Mouse (Mus musculus) embryonic facial prominence, embryonic 14.5 days (tissue): ENCODE data around the gene Sema5a. TPM values are rescaled to one million over a fixed set of nuclear protein-coding genes. Genes with fewer than 3 reads are reported as not detected.

Experiments used
- ATAC-seq: fragments of 200-750 bp; cut with Nextera tagmentation; 2 replicates; pipeline ENCODE4 v1.8.0; 2017; ENCODE audit warnings: low read depth, moderate number of reproducible peaks, moderate TSS enrichment
- DNase-seq: peaks from one replicate; pipeline ENCODE4 v3.0.0-alpha.2; 2015; ENCODE audit warnings: low spot score
- H3K27ac ChIP-seq: fragments of 300-500 bp; sonication (generic); replicated peaks from 2 replicates; pipeline ENCODE4 v1.5.1; 2014; ENCODE audit warnings: low read depth, mild to moderate bottlenecking, low read length, moderate library complexity
- H3K27me3 ChIP-seq: fragments of 300-500 bp; sonication (generic); replicated peaks from 2 replicates; pipeline ENCODE4 v1.6.1; 2014; ENCODE audit warnings: low read length; ENCODE audit not compliant: control insufficient read depth, insufficient read depth
- H3K36me3 ChIP-seq: fragments of 300-500 bp; sonication (generic); 2 replicates; pipeline ENCODE4 v1.6.1; 2014; ENCODE audit warnings: low read length, mixed read lengths; ENCODE audit not compliant: control insufficient read depth, insufficient read depth
- H3K4me1 ChIP-seq: fragments of 300-500 bp; sonication (generic); 2 replicates; pipeline ENCODE4 v1.6.1; 2014; ENCODE audit warnings: antibody characterized with exemption, low read length; ENCODE audit not compliant: control insufficient read depth, insufficient read depth
- H3K4me2 ChIP-seq: fragments of 300-500 bp; sonication (generic); 2 replicates; pipeline ENCODE4 v1.6.1; 2014; ENCODE audit warnings: low read depth, mild to moderate bottlenecking, low read length, moderate library complexity, mixed read lengths
- H3K4me3 ChIP-seq: fragments of 300-500 bp; sonication (generic); 2 replicates; pipeline ENCODE4 v1.5.1; 2014; ENCODE audit warnings: low read depth, mild to moderate bottlenecking, low read length
- H3K9ac ChIP-seq: fragments of 300-500 bp; sonication (generic); 2 replicates; pipeline ENCODE4 v1.6.1; 2014; ENCODE audit warnings: low read depth, mild to moderate bottlenecking, low read length, moderate library complexity, mixed read lengths
- H3K9me3 ChIP-seq: fragments of 300-500 bp; sonication (generic); 2 replicates; pipeline ENCODE4 v1.6.1; 2016; ENCODE audit warnings: low read length; ENCODE audit not compliant: control insufficient read depth
- WGBS: fragments of 180-500 bp; shearing (Covaris S2); extraction: QIAGEN DNeasy Blood & Tissue Kit; methylation state at CpG from one replicate; pipeline ENCODE4 v1.1.7; 2014; 5-methylcytosine and 5-hydroxymethylcytosine counted together
- polyA plus RNA-seq: library from polyadenylated mRNA; unstranded; fragments of >200 nt; fragmentation: Nextera tagmentation; extraction: Ambion mirVana; gene quantifications from 2 replicates; pipeline ENCODE4 v1.2.1, GENCODE M21; 2014

The Sema5a gene
- polyA plus RNA-seq, 1 experiment from 2014 or later, result 26.7 TPM

GRCm38 (mm10) chr15:32367841-32368240 lies 123.2 kb downstream of the Sema5a start:
- H3K27ac ChIP-seq, result no peak overlapping the region
- H3K36me3 ChIP-seq, result no peaks in the 10 kb centered on the region
- ATAC-seq, result 0 out of 2 replicates have a peak, but pooled peaks have one; percentile 37
- peaks cover 9% of the 10 kb centered on the region for H3K4me1 ChIP-seq
- no peak overlapping the region for H3K4me3 ChIP-seq
- H3K4me2 ChIP-seq, result no peak overlapping the region
- no peaks in the 10 kb centered on the region for H3K27me3 ChIP-seq
- 43% methylated on average over 4 of the region's 4 CpGs for WGBS
- no peaks in the 10 kb centered on the region for H3K9me3 ChIP-seq
- DNase-seq, result peak; percentile 77
- no peak overlapping the region for H3K9ac ChIP-seq

GRCm38 (mm10) chr15:32370914-32371313 lies 126.3 kb downstream of the Sema5a start:
- H3K27me3 ChIP-seq, result no peaks in the 10 kb centered on the region
- no peak overlapping the region for H3K27ac ChIP-seq
- no peaks in the 10 kb centered on the region for H3K36me3 ChIP-seq
- H3K9me3 ChIP-seq, result no peaks in the 10 kb centered on the region
- WGBS, result 46% methylated on average over 6 of the region's 6 CpGs
- H3K9ac ChIP-seq, result no peak overlapping the region
- peaks cover 9% of the 10 kb centered on the region for H3K4me1 ChIP-seq
- ATAC-seq (no peak), DNase-seq (no peak)
- no peak overlapping the region for H3K4me2 ChIP-seq
- H3K4me3 ChIP-seq, result no peak overlapping the region

GRCm38 (mm10) chr15:32371385-32371784 lies 126.8 kb downstream of the Sema5a start:
- Histone ChIP-seq H3K4me1 (peaks cover 9% of the 10 kb centered on the region), H3K27me3 (no peaks in the 10 kb centered on the region), H3K27ac (no peak overlapping the region), H3K9me3 (no peaks in the 10 kb centered on the region), H3K9ac (no peak overlapping the region), H3K36me3 (no peaks in the 10 kb centered on the region), H3K4me3 (no peak overlapping the region), H3K4me2 (no peak overlapping the region)
- WGBS, result 44% methylated on average over 6 of the region's 6 CpGs
- peak; percentile 41 for DNase-seq
- no peak for ATAC-seq

GRCm38 (mm10) chr15:32376326-32376725 lies 131.7 kb downstream of the Sema5a start:
- H3K27ac ChIP-seq, result no peak overlapping the region
- 82% methylated on average over 5 of the region's 5 CpGs for WGBS

GRCm38 (mm10) chr15:32377781-32378180 lies 133.2 kb downstream of the Sema5a start:
- Histone ChIP-seq H3K36me3 (no peaks in the 10 kb centered on the region), H3K4me3 (no peak overlapping the region), H3K4me1 (no peaks in the 10 kb centered on the region), H3K27me3 (no peaks in the 10 kb centered on the region), H3K9me3 (no peaks in the 10 kb centered on the region), H3K9ac (no peak overlapping the region), H3K27ac (no peak overlapping the region), H3K4me2 (no peak overlapping the region)
- ATAC-seq, result no peak
- no peak for DNase-seq
- WGBS, result 89% methylated on average over 3 of the region's 3 CpGs

More at GRCm38 (mm10) chr15:32376326-32376725, 131.7 kb downstream of the Sema5a start:
- H3K9ac ChIP-seq, result no peak overlapping the region
- no peak for ATAC-seq
- H3K4me2 ChIP-seq, result no peak overlapping the region
- H3K36me3 ChIP-seq, result no peaks in the 10 kb centered on the region
- peaks cover 3% of the 10 kb centered on the region; the same call in 1 of the 2 replicates for H3K4me1 ChIP-seq
- no peaks in the 10 kb centered on the region for H3K27me3 ChIP-seq
- H3K9me3 ChIP-seq, result no peaks in the 10 kb centered on the region
- DNase-seq, result no peak
- no peak overlapping the region for H3K4me3 ChIP-seq

- Histone ChIP-seq H3K36me3 (no peaks in the 10 kb centered on the region), H3K4me3 (no peak overlapping the region), H3K4me1 (no peaks in the 10 kb centered on the region), H3K27me3 (no peaks in the 10 kb centered on the region), H3K4me2 (no peak overlapping the region), H3K27ac (no peak overlapping the region), H3K9me3 (no peaks in the 10 kb centered on the region), H3K9ac (no peak overlapping the region)
- DNase-seq, result peak; percentile 44
- 69% methylated on average over 3 of the region's 3 CpGs for WGBS
- no peak for ATAC-seq
These were observed 135.7 kb downstream of the Sema5a start for GRCm38 (mm10) chr15:32380311-32380710.

- Histone ChIP-seq H3K4me2 (no peak overlapping the region), H3K4me3 (no peak overlapping the region), H3K27me3 (no peaks in the 10 kb centered on the region), H3K36me3 (no peaks in the 10 kb centered on the region), H3K4me1 (no peaks in the 10 kb centered on the region), H3K27ac (no peak overlapping the region), H3K9me3 (no peaks in the 10 kb centered on the region), H3K9ac (no peak overlapping the region)
- DNase-seq (no peak), ATAC-seq (no peak)
- 76% methylated on average over 4 of the region's 4 CpGs for WGBS
These were observed 138.4 kb downstream of the Sema5a start for GRCm38 (mm10) chr15:32382930-32383481.

GRCm38 (mm10) chr15:32396241-32396890 lies 151.8 kb downstream of the Sema5a start:
- Histone ChIP-seq H3K36me3 (no peaks in the 10 kb centered on the region), H3K4me3 (no peak overlapping the region), H3K9ac (no peak overlapping the region), H3K27ac (no peak overlapping the region), H3K4me1 (peaks cover 8% of the 10 kb centered on the region; the same call in 1 of the 2 replicates), H3K4me2 (no peak overlapping the region), H3K9me3 (no peaks in the 10 kb centered on the region), H3K27me3 (no peaks in the 10 kb centered on the region)
- WGBS, result 76% methylated on average over 3 of the region's 3 CpGs
- ATAC-seq, result no peak
- no peak for DNase-seq

- no peaks in the 10 kb centered on the region for H3K9me3 ChIP-seq
- no peak overlapping the region for H3K9ac ChIP-seq
- no peak for DNase-seq
- no peaks in the 10 kb centered on the region for H3K27me3 ChIP-seq
- H3K4me1 ChIP-seq, result peaks cover 8% of the 10 kb centered on the region; the same call in 1 of the 2 replicates
- H3K27ac ChIP-seq, result no peak overlapping the region
- H3K4me3 ChIP-seq, result no peak overlapping the region
- H3K4me2 ChIP-seq, result no peak overlapping the region
- no peak for ATAC-seq
- WGBS, result 85% methylated on average over 3 of the region's 3 CpGs
- H3K36me3 ChIP-seq, result no peaks in the 10 kb centered on the region
These were observed 152.5 kb downstream of the Sema5a start for GRCm38 (mm10) chr15:32397064-32397463.
